Comparison of ENCODE assay signal across 27 mouse cellular contexts in the genomic region with DNA sequence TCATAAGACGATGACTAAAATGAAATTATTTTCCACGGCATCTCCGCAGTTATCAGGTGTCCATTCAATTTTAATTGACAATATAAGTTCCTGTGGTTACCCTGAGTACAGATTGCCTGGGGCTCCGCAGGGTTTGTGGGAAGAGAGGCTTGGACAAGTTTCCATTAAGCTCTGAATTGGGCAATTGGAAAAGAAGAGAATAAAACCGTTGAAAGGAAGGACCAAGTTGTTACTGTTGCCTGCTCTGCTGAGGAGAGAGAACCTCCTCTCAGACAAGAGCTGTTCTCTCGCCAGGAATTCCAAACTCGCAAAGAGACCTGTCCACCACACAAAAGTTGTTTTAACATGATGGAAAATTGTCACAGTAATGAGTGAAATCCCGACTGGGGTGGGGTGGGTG. TPM values are rescaled to one million over a fixed set of nuclear protein-coding genes. Genes with fewer than 3 reads are reported as not detected.
DNase-seq lines count a peak whose midpoint lies in the region; ATAC-seq lines count a peak whose summit lies in the region.
"Had no signal": no experiment of that assay in that cellular context is flagged by ENCODE, and none has a peak within 500 bp of the region (broad histone marks: within the 10 kb centered on the region; RNA-seq: fewer than 3 reads in every experiment).

No protein-coding gene starts in this region.

- WGBS in forebrain, embryonic 12.5 days = 29% methylated on average over 8 of the region's 8 CpGs
- WGBS in forebrain, embryonic 11.5 days = 40% methylated on average over 8 of the region's 8 CpGs
- 62% methylated on average over 8 of the region's 8 CpGs for WGBS in limb, embryonic 12.5 days
- 80% methylated on average over 8 of the region's 8 CpGs for WGBS in limb, embryonic 10.5 days
- WGBS in midbrain, embryonic 14.5 days = 53% methylated on average over 8 of the region's 8 CpGs

- no peaks in the 10 kb centered on the region for H3K9me3 ChIP-seq in forebrain, embryonic 12.5 days
- no peaks in the 10 kb centered on the region for H3K9me3 ChIP-seq in forebrain, embryonic 11.5 days (ENCODE audit: control insufficient read depth, low read length)
- H3K9me3 ChIP-seq in limb, embryonic 12.5 days = no peaks in the 10 kb centered on the region
- no peaks in the 10 kb centered on the region for H3K9me3 ChIP-seq in limb, embryonic 10.5 days (replicated peaks)
- no peaks in the 10 kb centered on the region for H3K9me3 ChIP-seq in midbrain, embryonic 14.5 days (ENCODE audit: control insufficient read depth, low read length)
- H3K9me3 ChIP-seq: embryonic facial prominence, embryonic 15.5 days; kidney, embryonic 15.5 days; limb, embryonic 15.5 days; liver, embryonic 13.5 days; neural tube, embryonic 15.5 days had no signal

- no peak overlapping the region for H3K4me3 ChIP-seq in forebrain, embryonic 12.5 days (replicated peaks)
- no peak overlapping the region for H3K4me3 ChIP-seq in forebrain, embryonic 11.5 days (ENCODE audit: low read depth, low read length)
- no peak overlapping the region for H3K4me3 ChIP-seq in limb, embryonic 12.5 days (replicated peaks)
- no peak overlapping the region for H3K4me3 ChIP-seq in limb, embryonic 10.5 days
- no peak overlapping the region for H3K4me3 ChIP-seq in midbrain, embryonic 14.5 days (replicated peaks; ENCODE audit: low read depth, low read length)
- H3K4me3 ChIP-seq: embryonic facial prominence, embryonic 15.5 days; kidney, embryonic 15.5 days; left cerebral cortex, adult 2 months; limb, embryonic 15.5 days; liver, embryonic 13.5 days; neural tube, embryonic 15.5 days had no signal

- H3K36me3 ChIP-seq in forebrain, embryonic 12.5 days (replicated peaks) = no peaks in the 10 kb centered on the region; the same call in 1 of the 2 replicates
- H3K36me3 ChIP-seq in forebrain, embryonic 11.5 days (ENCODE audit: control insufficient read depth, insufficient read depth, low read length) = no peaks in the 10 kb centered on the region
- peaks cover 51% of the 10 kb centered on the region for H3K36me3 ChIP-seq in limb, embryonic 12.5 days
- peaks cover 57% of the 10 kb centered on the region for H3K36me3 ChIP-seq in limb, embryonic 10.5 days
- H3K36me3 ChIP-seq in midbrain, embryonic 14.5 days (ENCODE audit: control insufficient read depth, insufficient read depth, low read length) = no peaks in the 10 kb centered on the region
- H3K36me3 ChIP-seq: liver, embryonic 13.5 days; neural tube, embryonic 15.5 days had no signal

- H3K27me3 ChIP-seq in forebrain, embryonic 12.5 days = peaks cover 6% of the 10 kb centered on the region; the same call in 1 of the 2 replicates
- H3K27me3 ChIP-seq in forebrain, embryonic 11.5 days (ENCODE audit: control insufficient read depth, insufficient read depth, low read length) = no peaks in the 10 kb centered on the region
- peaks cover 5% of the 10 kb centered on the region; the same call in 1 of the 2 replicates for H3K27me3 ChIP-seq in limb, embryonic 12.5 days
- H3K27me3 ChIP-seq in limb, embryonic 10.5 days (ENCODE audit: low read depth, poor library complexity, severe bottlenecking) = peaks cover 9% of the 10 kb centered on the region; the same call in 1 of the 2 replicates
- H3K27me3 ChIP-seq in midbrain, embryonic 14.5 days (ENCODE audit: control insufficient read depth, insufficient read depth, low read length) = no peaks in the 10 kb centered on the region; the same call in 1 of the 2 replicates
- H3K27me3 ChIP-seq: embryonic facial prominence, embryonic 15.5 days; kidney, embryonic 15.5 days; limb, embryonic 15.5 days had no signal

- peaks cover 83% of the 10 kb centered on the region for H3K4me1 ChIP-seq in forebrain, embryonic 12.5 days
- H3K4me1 ChIP-seq in forebrain, embryonic 11.5 days (replicated peaks; ENCODE audit: control insufficient read depth, insufficient read depth, low read length) = peaks cover 36% of the 10 kb centered on the region
- H3K4me1 ChIP-seq in limb, embryonic 12.5 days (replicated peaks) = peaks cover 92% of the 10 kb centered on the region
- H3K4me1 ChIP-seq in limb, embryonic 10.5 days = peaks cover 79% of the 10 kb centered on the region
- peaks cover 43% of the 10 kb centered on the region for H3K4me1 ChIP-seq in midbrain, embryonic 14.5 days (ENCODE audit: control insufficient read depth, insufficient read depth, low read length)

- 0 out of 2 replicates have a peak overlapping the region, but pooled peaks have one; percentile 14 for H3K27ac ChIP-seq in forebrain, embryonic 12.5 days
- H3K27ac ChIP-seq in forebrain, embryonic 11.5 days (ENCODE audit: low read depth, low read length) = no peak overlapping the region
- H3K27ac ChIP-seq in limb, embryonic 12.5 days = 0 out of 2 replicates have a peak overlapping the region, but pooled peaks have one; percentile 36
- no peak overlapping the region for H3K27ac ChIP-seq in limb, embryonic 10.5 days
- 0 out of 2 replicates have a peak overlapping the region, but pooled peaks have one; percentile 27 for H3K27ac ChIP-seq in midbrain, embryonic 14.5 days (replicated peaks; ENCODE audit: low read depth, low read length)
- H3K27ac ChIP-seq: hindbrain, embryonic 14.5 days; kidney, embryonic 15.5 days; left cerebral cortex, adult 2 months; limb, embryonic 15.5 days; liver, embryonic 13.5 days; macrophage; neural tube, embryonic 15.5 days had no signal

- no peak overlapping the region for H3K9ac ChIP-seq in forebrain, embryonic 12.5 days
- no peak overlapping the region for H3K9ac ChIP-seq in forebrain, embryonic 11.5 days (ENCODE audit: low read length)
- no peak overlapping the region for H3K9ac ChIP-seq in limb, embryonic 12.5 days (replicated peaks)
- no peak overlapping the region for H3K9ac ChIP-seq in midbrain, embryonic 14.5 days (replicated peaks; ENCODE audit: low read length)
- H3K9ac ChIP-seq: embryonic facial prominence, embryonic 15.5 days; hindbrain, embryonic 14.5 days; kidney, embryonic 15.5 days; limb, embryonic 15.5 days; liver, embryonic 13.5 days; neural tube, embryonic 15.5 days had no signal

- ATAC-seq in forebrain, embryonic 12.5 days (ENCODE audit: low FRiP score) = no peak
- ATAC-seq in forebrain, embryonic 11.5 days (replicated peaks; ENCODE audit: low FRiP score) = no peak
- ATAC-seq in limb, embryonic 12.5 days (ENCODE audit: insufficient number of reproducible peaks, insufficient read depth, low FRiP score, low TSS enrichment, low read depth) = no peak
- no peak for ATAC-seq in midbrain, embryonic 14.5 days (ENCODE audit: low FRiP score, low TSS enrichment)
- ATAC-seq: lung, postnatal 0 days had no signal

- H3K4me2 ChIP-seq in forebrain, embryonic 12.5 days = peak overlapping the region; percentile 6; the same call in 1 of the 2 replicates
- H3K4me2 ChIP-seq in forebrain, embryonic 11.5 days (ENCODE audit: low read depth, low read length, severe bottlenecking) = no peak overlapping the region
- H3K4me2 ChIP-seq in limb, embryonic 12.5 days = no peak overlapping the region
- H3K4me2 ChIP-seq in midbrain, embryonic 14.5 days (ENCODE audit: low read length) = peak overlapping the region; percentile 72; the same call in 1 of the 2 replicates
- H3K4me2 ChIP-seq: embryonic facial prominence, embryonic 15.5 days; hindbrain, embryonic 14.5 days; kidney, embryonic 15.5 days; limb, embryonic 15.5 days; liver, embryonic 13.5 days; neural tube, embryonic 15.5 days had no signal

- DNase-seq in forebrain, embryonic 11.5 days (ENCODE audit: low spot score) = no peak
- no peak for DNase-seq in limb, embryonic 10.5 days (ENCODE audit: low spot score)
- peak; percentile 48 for DNase-seq in midbrain, embryonic 14.5 days
- no peak for DNase-seq in cerebellum, adult 18-20 months
- no peak for DNase-seq in ovary, adult 18-20 months (ENCODE audit: low spot score)
- DNase-seq: adrenal gland, postnatal 14 days; cerebellum, adult 11-12 months; cerebellum, postnatal 10 days; gastrocnemius, postnatal 10 days; kidney, adult 18-20 months; kidney, postnatal 25 days; liver, embryonic 13.5 days; lung, adult 18-20 months; right cerebral cortex, postnatal 25 days; spleen, adult 18-20 months; thymus, adult 18-20 months; thymus, postnatal 25 days had no signal

RNA-seq across cellular contexts. Expression of gene Tcf7l2, which starts 11.2 kb away (rescaled TPM):
- 212 and 220 TPM in 2 replicates for polyA plus RNA-seq in forebrain, embryonic 12.5 days (2016; fragmentation: Nextera tagmentation; extraction: Ambion mirVana)
- polyA plus RNA-seq in forebrain, embryonic 11.5 days (2014; fragmentation: Nextera tagmentation; extraction: Ambion mirVana) = 146 and 150 TPM in 2 replicates
- polyA plus RNA-seq in limb, embryonic 12.5 days (2016; fragmentation: Nextera tagmentation; extraction: Ambion mirVana) = 189 and 195 TPM in 2 replicates
- polyA plus RNA-seq in limb, embryonic 10.5 days (2016; fragmentation: Nextera tagmentation; extraction: Ambion mirVana) = 96.4 and 166 TPM in 2 replicates
- polyA plus RNA-seq in midbrain, embryonic 14.5 days (2014; fragmentation: Nextera tagmentation; extraction: Ambion mirVana) = 720 and 768 TPM in 2 replicates

Comparison
In these comparisons a context has a peak if more than half of its experiments do, and no peak if none do; other contexts are left out.
1. H3K27ac ChIP-seq: peak in forebrain, embryonic 12.5 days (single experiment), limb, embryonic 12.5 days (single experiment) and midbrain, embryonic 14.5 days (single experiment); none in forebrain, embryonic 11.5 days (single experiment) and limb, embryonic 10.5 days (single experiment).
2. H3K4me2 ChIP-seq: peak in forebrain, embryonic 12.5 days (single experiment) and midbrain, embryonic 14.5 days (single experiment); none in forebrain, embryonic 11.5 days (single experiment) and limb, embryonic 12.5 days (single experiment).